ENCODE assay signal across 8 mouse cellular contexts in genomic region chr8:95487800-95488697, GRCm38 (mm10). TPM values are rescaled to one million over a fixed set of nuclear protein-coding genes. Genes with fewer than 3 reads are reported as not detected.
DNase-seq lines count a peak whose midpoint lies in the region; ATAC-seq lines count a peak whose summit lies in the region.

No protein-coding gene starts in this region.

- H3K36me3 ChIP-seq in embryonic facial prominence, embryonic 10.5 days (replicated peaks): peaks cover 41% of the 10 kb centered on the region
- H3K36me3 ChIP-seq in hindbrain, embryonic 11.5 days (ENCODE audit: control insufficient read depth, insufficient read depth, low read length): 0 out of 2 replicates have a peak, but pooled peaks cover 2% of the 10 kb centered on the region
- peaks cover 3% of the 10 kb centered on the region; the same call in 1 of the 2 replicates for H3K36me3 ChIP-seq in liver, embryonic 16.5 days (ENCODE audit: control insufficient read depth, insufficient read depth)

- H3K9ac ChIP-seq in hindbrain, embryonic 11.5 days (ENCODE audit: low read depth, low read length): peak overlapping the region; percentile 92
- peak overlapping the region; percentile 89 for H3K9ac ChIP-seq in liver, embryonic 16.5 days (ENCODE audit: low read depth, low read length)

- WGBS in embryonic facial prominence, embryonic 10.5 days: 8% methylated on average over 91 of the region's 95 CpGs
- WGBS in hindbrain, embryonic 11.5 days: 3% methylated on average over 42 of the region's 95 CpGs
- WGBS in liver, embryonic 16.5 days (ENCODE audit: insufficient replicate concordance): 1% methylated on average over 60 of the region's 95 CpGs

- no peak for DNase-seq in frontal cortex, adult 2 months (ENCODE audit: extremely low spot score in 1 of 2, low spot score in 1 of 2)
- peak; percentile 33 for DNase-seq in embryonic facial prominence, embryonic 10.5 days (ENCODE audit: low spot score)
- DNase-seq in hindbrain, embryonic 11.5 days (ENCODE audit: low spot score): peak; percentile 24
- peak; percentile 16 to 71 for DNase-seq in spleen, postnatal 4 days (ENCODE audit: low spot score in 2 of 2)
- no peak for DNase-seq in left cerebral cortex, postnatal 14 days (ENCODE audit: low spot score in 2 of 2)

- H3K27me3 ChIP-seq in embryonic facial prominence, embryonic 10.5 days (replicated peaks; ENCODE audit: low read depth, poor library complexity, severe bottlenecking): no peaks in the 10 kb centered on the region
- no peaks in the 10 kb centered on the region for H3K27me3 ChIP-seq in hindbrain, embryonic 11.5 days (ENCODE audit: control insufficient read depth, insufficient read depth, low read length)
- H3K27me3 ChIP-seq in liver, embryonic 16.5 days (ENCODE audit: control insufficient read depth, insufficient read depth, low read depth, low read length): no peaks in the 10 kb centered on the region

- peak overlapping the region; percentile 99 for H3K4me3 ChIP-seq in embryonic facial prominence, embryonic 10.5 days
- H3K4me3 ChIP-seq in hindbrain, embryonic 11.5 days (ENCODE audit: low read depth, low read length): peak overlapping the region; percentile 87
- H3K4me3 ChIP-seq in liver, embryonic 16.5 days (ENCODE audit: low read depth, low read length): peak overlapping the region; percentile 85

- no peaks in the 10 kb centered on the region for H3K9me3 ChIP-seq in embryonic facial prominence, embryonic 10.5 days
- no peaks in the 10 kb centered on the region for H3K9me3 ChIP-seq in hindbrain, embryonic 11.5 days (ENCODE audit: control insufficient read depth, low read length)
- H3K9me3 ChIP-seq in liver, embryonic 16.5 days (replicated peaks; ENCODE audit: control insufficient read depth, low read length): no peaks in the 10 kb centered on the region

- peak overlapping the region; percentile 92 for H3K27ac ChIP-seq in embryonic facial prominence, embryonic 10.5 days (replicated peaks)
- peak overlapping the region; percentile 56; the same call in 1 of the 2 replicates for H3K27ac ChIP-seq in hindbrain, embryonic 11.5 days (ENCODE audit: low read depth, low read length)
- H3K27ac ChIP-seq in liver, embryonic 16.5 days (ENCODE audit: low read length): no peak overlapping the region

- peak; percentile 47 for ATAC-seq in frontal cortex, adult (ENCODE audit: low TSS enrichment)
- ATAC-seq in CD4-positive, CD25-positive, alpha-beta regulatory T cell, adult 4 months: peak; percentile 21
- peak; percentile 50; the same call in 1 of the 2 replicates for ATAC-seq in hindbrain, embryonic 11.5 days (ENCODE audit: low FRiP score)
- ATAC-seq in liver, embryonic 16.5 days (ENCODE audit: low read depth): peak; percentile 60

- intact Hi-C loops in left cerebral cortex, postnatal 14 days (cut with DNase I): loop anchor here (5.0 kb wide), 1 partner anchor 136 kb away; the partner anchor contains the start of gene Mmp15

- H3K4me2 ChIP-seq in hindbrain, embryonic 11.5 days (replicated peaks; ENCODE audit: low read depth, low read length): peak overlapping the region; percentile 80
- H3K4me2 ChIP-seq in liver, embryonic 16.5 days (ENCODE audit: low read depth, low read length): peak overlapping the region; percentile 82

- H3K4me1 ChIP-seq in embryonic facial prominence, embryonic 10.5 days: peaks cover 19% of the 10 kb centered on the region
- peaks cover 2% of the 10 kb centered on the region; the same call in 1 of the 2 replicates for H3K4me1 ChIP-seq in hindbrain, embryonic 11.5 days (replicated peaks; ENCODE audit: control insufficient read depth, insufficient read depth, low read length)
- peaks cover 13% of the 10 kb centered on the region for H3K4me1 ChIP-seq in liver, embryonic 16.5 days (ENCODE audit: control insufficient read depth, low read depth, low read length)

RNA-seq across cellular contexts. Expression of gene Csnk2a2, which starts 1.8 kb away (rescaled TPM):
- polyA plus RNA-seq in frontal cortex, adult 2 months (2012; rRNA removed): 45.8 and 48.5 TPM in 2 replicates
- 10 to 100 TPM; 15.0 to 17.7 TPM for polyA plus RNA-seq in CD4-positive, CD25-positive, alpha-beta regulatory T cell, adult 4 months (2017; shearing (Covaris generic))
- polyA plus RNA-seq in embryonic facial prominence, embryonic 10.5 days (2016; fragmentation: Nextera tagmentation; extraction: Ambion mirVana): 12.6 and 15.2 TPM in 2 replicates
- polyA plus RNA-seq in hindbrain, embryonic 11.5 days (2014; fragmentation: Nextera tagmentation; extraction: Ambion mirVana): 14.2 and 19.1 TPM in 2 replicates
- 2.7 and 3.1 TPM in 2 replicates for polyA plus RNA-seq in liver, embryonic 16.5 days (2015; fragmentation: Nextera tagmentation; extraction: Ambion mirVana)
- total RNA-seq in left cerebral cortex, postnatal 14 days (2021): 10 to 100 TPM; 83.1 to 91.0 TPM

RNA-seq across cellular contexts. Expression of gene Ccdc113, which starts 45.8 kb away (rescaled TPM):
- 2.0 and 2.2 TPM in 2 replicates for polyA plus RNA-seq in frontal cortex, adult 2 months (2012; rRNA removed)
- polyA plus RNA-seq in CD4-positive, CD25-positive, alpha-beta regulatory T cell, adult 4 months (2017; shearing (Covaris generic)): not detected
- 0.11 and 0.30 TPM in 2 replicates for polyA plus RNA-seq in embryonic facial prominence, embryonic 10.5 days (2016; fragmentation: Nextera tagmentation; extraction: Ambion mirVana)
- polyA plus RNA-seq in hindbrain, embryonic 11.5 days (2014; fragmentation: Nextera tagmentation; extraction: Ambion mirVana): 2.4 and 2.5 TPM in 2 replicates
- polyA plus RNA-seq in liver, embryonic 16.5 days (2015; fragmentation: Nextera tagmentation; extraction: Ambion mirVana): not detected in 2 replicates
- total RNA-seq in left cerebral cortex, postnatal 14 days (2021): 1 to 10 TPM in 1 of 2 experiments, under 1 TPM in 1; 0.81 to 1.3 TPM

RNA-seq across cellular contexts. Expression of gene Cfap20, which starts 53.4 kb away (rescaled TPM):
- 106 and 108 TPM in 2 replicates for polyA plus RNA-seq in frontal cortex, adult 2 months (2012; rRNA removed)
- polyA plus RNA-seq in CD4-positive, CD25-positive, alpha-beta regulatory T cell, adult 4 months (2017; shearing (Covaris generic)): 10 to 100 TPM; 57.9 to 91.6 TPM
- polyA plus RNA-seq in embryonic facial prominence, embryonic 10.5 days (2016; fragmentation: Nextera tagmentation; extraction: Ambion mirVana): 141 and 148 TPM in 2 replicates
- polyA plus RNA-seq in hindbrain, embryonic 11.5 days (2014; fragmentation: Nextera tagmentation; extraction: Ambion mirVana): 141 and 145 TPM in 2 replicates
- polyA plus RNA-seq in liver, embryonic 16.5 days (2015; fragmentation: Nextera tagmentation; extraction: Ambion mirVana): 27.7 and 27.8 TPM in 2 replicates
- total RNA-seq in left cerebral cortex, postnatal 14 days (2021): 10 to 100 TPM; 64.9 to 65.9 TPM

Comparison
In these comparisons a context has a peak if more than half of its experiments do, and no peak if none do; other contexts are left out.
1. DNase-seq: peak in embryonic facial prominence, embryonic 10.5 days (single experiment), hindbrain, embryonic 11.5 days (single experiment) and spleen, postnatal 4 days (2 of 2); none in frontal cortex, adult 2 months (0 of 2) and left cerebral cortex, postnatal 14 days (0 of 2).
2. Peak in every context shown above with its lines, with median percentiles within 50 percentile points of each other: ATAC-seq and H3K4me3 ChIP-seq.